Mouse (Mus musculus): ENCODE measurements around the gene Aff1. TPM values are rescaled to one million over a fixed set of nuclear protein-coding genes. Genes with fewer than 3 reads are reported as not detected.

The Aff1 gene
- polyA plus RNA-seq, 1 experiment from 2014 or later, result 12.1 TPM

DNA sequence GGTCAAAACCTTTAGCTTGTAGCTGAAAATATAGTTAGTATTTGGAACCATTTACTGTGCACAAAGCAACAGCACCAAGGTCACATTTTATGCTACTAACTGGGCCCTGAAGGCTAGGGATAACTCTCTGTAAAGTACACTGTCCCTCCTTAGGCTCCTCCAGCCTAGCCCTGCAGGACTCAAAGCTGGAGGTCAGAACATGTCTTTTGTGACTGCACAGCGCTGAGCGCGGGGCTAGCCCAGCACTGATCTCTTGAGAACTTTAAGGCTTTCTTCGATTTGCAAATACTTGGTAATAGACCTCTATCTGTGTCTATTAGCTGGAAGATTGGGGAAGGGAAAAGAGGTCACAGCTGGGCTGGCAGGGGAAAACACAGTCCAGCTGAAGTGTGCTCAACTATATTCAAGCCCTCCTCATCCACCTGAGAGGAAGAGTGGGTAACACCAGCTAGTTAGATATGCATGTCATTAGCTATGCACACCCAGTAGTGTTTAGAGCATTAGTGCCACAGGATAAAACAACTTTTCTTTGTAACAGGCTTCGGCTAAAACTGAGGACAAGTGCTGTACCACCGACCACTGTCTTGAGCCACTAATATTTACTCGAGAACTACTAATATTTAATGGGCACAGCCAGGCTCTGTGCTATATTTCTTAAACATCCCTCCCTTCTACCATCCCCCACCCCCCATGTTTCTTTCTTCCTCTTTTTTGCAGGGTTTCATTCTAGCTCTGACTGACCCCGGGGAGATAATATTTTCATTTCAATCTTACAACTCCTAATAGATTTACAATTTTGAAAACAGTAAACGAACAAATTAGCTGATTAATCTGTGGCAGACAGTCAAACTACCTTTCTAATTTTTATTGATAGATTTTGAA, 33.3 kb downstream of the Aff1 start:
- no peak overlapping the region for H3K9ac ChIP-seq (ENCODE audit: low read depth, low read length)
- H3K27me3 ChIP-seq (ENCODE audit: control insufficient read depth, insufficient read depth, low read length), result peaks cover 2% of the 10 kb centered on the region; the same call in 1 of the 2 replicates
- ATAC-seq (replicated peaks; ENCODE audit: insufficient number of reproducible peaks, low FRiP score, low TSS enrichment), result no peak
- no peak overlapping the region for H3K4me2 ChIP-seq
- H3K4me1 ChIP-seq (ENCODE audit: control insufficient read depth, insufficient read depth, low read length), result no peaks in the 10 kb centered on the region
- 60% methylated on average over 9 of the region's 9 CpGs for WGBS (ENCODE audit: insufficient replicate concordance)
- no peak overlapping the region for H3K27ac ChIP-seq (ENCODE audit: low read depth, low read length)
- H3K9me3 ChIP-seq (replicated peaks; ENCODE audit: control insufficient read depth, low read length), result no peaks in the 10 kb centered on the region
- H3K4me3 ChIP-seq (ENCODE audit: low read depth, low read length), result no peak overlapping the region
- no peaks in the 10 kb centered on the region for H3K36me3 ChIP-seq (ENCODE audit: control insufficient read depth, insufficient read depth, low read length)

DNA sequence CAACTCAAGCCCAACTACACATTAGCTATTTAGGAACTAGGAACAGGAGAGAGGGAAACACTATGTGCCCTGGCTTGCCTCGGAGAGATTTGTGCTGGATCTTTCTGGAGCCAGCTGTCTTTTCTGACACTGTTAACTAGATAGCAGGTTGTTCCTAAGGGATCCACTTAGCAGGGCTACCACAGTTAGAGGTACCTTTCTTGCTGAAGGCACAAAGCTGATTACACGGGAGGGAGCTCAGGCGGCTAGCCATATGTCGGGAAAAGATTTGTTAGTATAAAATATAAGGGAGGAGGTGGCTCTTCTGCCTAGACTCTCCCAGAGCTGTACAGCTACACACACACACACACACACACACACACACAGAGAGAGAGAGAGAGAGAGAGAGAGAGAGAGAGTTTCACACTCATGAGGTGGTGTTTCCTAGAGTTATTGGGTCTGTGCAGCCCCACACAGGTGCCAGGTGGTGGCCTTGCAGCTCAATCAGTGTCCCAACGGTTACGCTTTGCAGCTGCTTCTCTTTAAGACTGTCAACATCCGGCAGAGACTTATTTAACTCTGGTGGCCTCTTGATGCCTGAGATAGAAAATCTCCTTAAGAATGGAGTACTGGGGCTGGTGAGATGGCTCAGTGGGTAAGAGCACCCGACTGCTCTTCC, 34.2 kb downstream of the Aff1 start:
- ATAC-seq (replicated peaks; ENCODE audit: insufficient number of reproducible peaks, low FRiP score, low TSS enrichment), result no peak
- WGBS (ENCODE audit: insufficient replicate concordance), result 36% methylated on average over 8 of the region's 8 CpGs
- no peak overlapping the region for H3K4me2 ChIP-seq
- H3K4me3 ChIP-seq (ENCODE audit: low read depth, low read length), result no peak overlapping the region
- H3K9ac ChIP-seq (ENCODE audit: low read depth, low read length), result no peak overlapping the region
- no peaks in the 10 kb centered on the region for H3K36me3 ChIP-seq (ENCODE audit: control insufficient read depth, insufficient read depth, low read length)
- H3K27ac ChIP-seq (ENCODE audit: low read depth, low read length), result no peak overlapping the region
- no peaks in the 10 kb centered on the region for H3K4me1 ChIP-seq (ENCODE audit: control insufficient read depth, insufficient read depth, low read length)
- H3K9me3 ChIP-seq (replicated peaks; ENCODE audit: control insufficient read depth, low read length), result no peaks in the 10 kb centered on the region
- peaks cover 2% of the 10 kb centered on the region; the same call in 1 of the 2 replicates for H3K27me3 ChIP-seq (ENCODE audit: control insufficient read depth, insufficient read depth, low read length)

DNA sequence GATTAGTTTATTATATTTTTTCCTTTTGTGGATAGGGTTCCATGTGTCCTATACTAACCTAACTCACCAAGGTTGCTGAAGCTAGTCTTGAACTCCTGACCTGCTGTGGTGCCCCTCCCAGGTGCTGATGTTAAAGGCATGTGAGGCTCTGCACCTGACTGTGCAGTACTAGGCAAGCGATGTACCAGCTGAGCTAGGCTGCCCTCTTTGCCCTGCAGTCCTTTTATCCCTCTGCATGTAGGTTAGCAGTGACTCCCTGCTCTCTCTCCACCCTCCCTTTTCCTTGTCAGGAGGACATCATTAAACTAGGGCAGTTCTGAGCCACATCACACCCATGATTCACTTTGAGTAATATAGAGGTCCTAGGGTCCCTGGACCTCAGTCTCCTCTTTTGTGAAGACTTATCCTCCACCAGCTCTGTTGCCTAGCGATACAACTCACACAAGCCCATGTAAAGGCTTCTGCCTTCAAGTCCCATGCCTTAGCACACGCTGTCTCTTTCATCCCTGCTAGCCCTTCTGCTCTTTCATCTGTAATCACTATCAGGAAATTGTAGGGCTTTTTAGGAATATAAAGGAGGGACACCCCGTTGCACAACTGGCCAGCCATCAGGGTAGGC, 35.7 kb downstream of the Aff1 start:
- 86% methylated on average over 4 of the region's 4 CpGs for WGBS (ENCODE audit: insufficient replicate concordance)
- no peaks in the 10 kb centered on the region for H3K36me3 ChIP-seq (ENCODE audit: control insufficient read depth, insufficient read depth, low read length)
- H3K9ac ChIP-seq (ENCODE audit: low read depth, low read length), result no peak overlapping the region
- no peak overlapping the region for H3K4me3 ChIP-seq (ENCODE audit: low read depth, low read length)
- H3K4me1 ChIP-seq (ENCODE audit: control insufficient read depth, insufficient read depth, low read length), result no peaks in the 10 kb centered on the region
- no peak overlapping the region for H3K4me2 ChIP-seq
- peaks cover 2% of the 10 kb centered on the region; the same call in 1 of the 2 replicates for H3K27me3 ChIP-seq (ENCODE audit: control insufficient read depth, insufficient read depth, low read length)
- H3K27ac ChIP-seq (ENCODE audit: low read depth, low read length), result no peak overlapping the region
- no peaks in the 10 kb centered on the region for H3K9me3 ChIP-seq (replicated peaks; ENCODE audit: control insufficient read depth, low read length)
- ATAC-seq (replicated peaks; ENCODE audit: insufficient number of reproducible peaks, low FRiP score, low TSS enrichment), result no peak

DNA sequence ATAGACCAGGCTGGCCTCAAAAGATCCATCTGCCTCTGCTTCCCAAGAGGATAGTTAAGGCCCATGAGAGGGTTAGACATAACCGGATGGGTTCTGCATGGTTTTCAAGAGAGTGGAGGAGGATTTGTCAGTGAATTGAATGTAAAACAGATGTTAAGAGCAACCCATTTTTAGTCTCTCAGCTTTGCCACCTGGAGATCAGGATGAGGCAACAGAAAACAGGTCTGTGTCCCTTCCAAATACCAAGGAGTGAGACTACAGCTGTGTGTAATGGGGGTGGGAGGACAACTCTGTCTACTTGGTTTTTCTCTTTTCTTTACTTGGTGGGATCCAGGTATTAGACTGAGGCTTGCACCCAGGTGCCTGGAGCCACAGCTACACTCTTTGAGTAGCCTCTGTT, 37.1 kb downstream of the Aff1 start:
- Histone ChIP-seq H3K4me1 (ENCODE audit: control insufficient read depth, insufficient read depth, low read length) (no peaks in the 10 kb centered on the region), H3K9ac (ENCODE audit: low read depth, low read length) (no peak overlapping the region), H3K4me2 (no peak overlapping the region), H3K4me3 (ENCODE audit: low read depth, low read length) (no peak overlapping the region), H3K9me3 (replicated peaks; ENCODE audit: control insufficient read depth, low read length) (no peaks in the 10 kb centered on the region), H3K36me3 (ENCODE audit: control insufficient read depth, insufficient read depth, low read length) (no peaks in the 10 kb centered on the region), H3K27me3 (ENCODE audit: control insufficient read depth, insufficient read depth, low read length) (peaks cover 2% of the 10 kb centered on the region; the same call in 1 of the 2 replicates), H3K27ac (ENCODE audit: low read depth, low read length) (no peak overlapping the region)
- WGBS (ENCODE audit: insufficient replicate concordance), result 69% methylated on average over 1 of the region's 1 CpGs
- no peak for ATAC-seq (replicated peaks; ENCODE audit: insufficient number of reproducible peaks, low FRiP score, low TSS enrichment)

DNA sequence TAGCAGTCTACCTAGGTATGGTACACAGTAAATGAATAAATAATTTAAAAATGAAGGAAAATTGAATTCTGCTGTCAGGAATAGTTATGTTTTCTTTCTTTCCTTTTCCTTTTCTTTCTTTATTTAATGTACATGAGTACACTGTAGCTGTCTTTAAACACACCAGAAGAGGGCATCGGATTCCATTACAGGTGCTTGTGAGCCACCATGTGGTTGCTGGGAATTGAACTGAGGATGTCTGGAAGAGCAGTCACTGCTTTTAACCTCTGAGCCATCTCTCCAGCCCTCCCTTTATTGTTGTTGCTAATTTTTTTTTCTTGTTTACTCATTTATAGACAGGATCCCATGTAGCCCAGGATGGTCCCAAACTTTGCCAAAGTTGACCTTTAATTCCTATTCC, 38.0 kb downstream of the Aff1 start:
- no peaks in the 10 kb centered on the region for H3K36me3 ChIP-seq (ENCODE audit: control insufficient read depth, insufficient read depth, low read length)
- no peak overlapping the region for H3K27ac ChIP-seq (ENCODE audit: low read depth, low read length)
- WGBS (ENCODE audit: insufficient replicate concordance), result 92% methylated on average over 1 of the region's 1 CpGs
- no peaks in the 10 kb centered on the region for H3K9me3 ChIP-seq (replicated peaks; ENCODE audit: control insufficient read depth, low read length)
- H3K9ac ChIP-seq (ENCODE audit: low read depth, low read length), result no peak overlapping the region
- H3K4me3 ChIP-seq (ENCODE audit: low read depth, low read length), result no peak overlapping the region
- H3K4me2 ChIP-seq, result no peak overlapping the region
- no peak for ATAC-seq (replicated peaks; ENCODE audit: insufficient number of reproducible peaks, low FRiP score, low TSS enrichment)
- H3K27me3 ChIP-seq (ENCODE audit: control insufficient read depth, insufficient read depth, low read length), result peaks cover 2% of the 10 kb centered on the region; the same call in 1 of the 2 replicates
- H3K4me1 ChIP-seq (ENCODE audit: control insufficient read depth, insufficient read depth, low read length), result no peaks in the 10 kb centered on the region

DNA sequence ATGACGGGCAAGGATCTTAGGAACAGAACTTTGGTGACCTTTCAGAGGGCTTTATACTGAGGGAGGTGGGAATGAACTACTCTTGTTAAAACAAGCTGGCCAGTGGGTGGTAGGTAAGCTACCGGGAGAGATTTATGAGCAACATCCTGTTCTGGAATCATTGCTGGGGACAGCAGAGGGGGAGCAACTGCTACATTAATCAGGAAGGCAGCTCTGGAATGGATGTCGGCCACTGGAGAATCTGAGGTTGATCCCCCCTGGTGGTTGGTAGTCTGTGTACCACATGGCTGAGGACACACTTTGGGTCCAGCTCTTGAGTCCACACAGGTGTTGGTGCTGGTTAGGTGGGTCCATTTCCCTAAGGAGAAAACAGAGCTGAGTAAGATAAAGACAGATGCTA, 38.6 kb downstream of the Aff1 start:
- H3K27me3 ChIP-seq (ENCODE audit: control insufficient read depth, insufficient read depth, low read length), result no peaks in the 10 kb centered on the region
- ATAC-seq (replicated peaks; ENCODE audit: insufficient number of reproducible peaks, low FRiP score, low TSS enrichment), result no peak
- WGBS (ENCODE audit: insufficient replicate concordance), result 58% methylated on average over 3 of the region's 3 CpGs

DNA sequence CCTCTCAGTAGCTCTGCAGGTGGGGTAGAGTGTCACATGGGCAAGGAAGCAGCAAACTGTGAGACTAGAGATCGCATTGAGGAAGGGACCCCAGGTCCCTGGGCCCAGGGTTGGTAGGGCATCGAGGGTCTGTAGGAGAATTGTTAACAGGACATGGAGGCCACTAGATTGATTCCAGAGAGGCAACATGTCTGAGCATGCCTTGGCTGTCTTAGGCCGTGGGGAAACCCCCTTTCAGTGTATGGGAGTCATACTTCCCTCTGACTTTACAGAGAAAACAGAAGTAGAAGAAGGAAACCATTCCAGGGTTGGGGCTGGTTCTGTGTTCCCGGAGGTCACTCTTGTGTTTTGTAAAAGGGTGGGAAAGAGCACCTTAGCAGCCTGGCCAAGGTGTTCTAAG, 40.4 kb downstream of the Aff1 start:
- no peak for ATAC-seq (replicated peaks; ENCODE audit: insufficient number of reproducible peaks, low FRiP score, low TSS enrichment)
- WGBS (ENCODE audit: insufficient replicate concordance), result 80% methylated on average over 4 of the region's 4 CpGs

More for the DNA sequence above, 38.6 kb downstream of the Aff1 start:
- Histone ChIP-seq H3K9ac (ENCODE audit: low read depth, low read length) (no peak overlapping the region), H3K4me2 (no peak overlapping the region), H3K9me3 (replicated peaks; ENCODE audit: control insufficient read depth, low read length) (no peaks in the 10 kb centered on the region), H3K4me3 (ENCODE audit: low read depth, low read length) (no peak overlapping the region), H3K4me1 (ENCODE audit: control insufficient read depth, insufficient read depth, low read length) (no peaks in the 10 kb centered on the region), H3K27ac (ENCODE audit: low read depth, low read length) (no peak overlapping the region), H3K36me3 (ENCODE audit: control insufficient read depth, insufficient read depth, low read length) (no peaks in the 10 kb centered on the region)

DNA sequence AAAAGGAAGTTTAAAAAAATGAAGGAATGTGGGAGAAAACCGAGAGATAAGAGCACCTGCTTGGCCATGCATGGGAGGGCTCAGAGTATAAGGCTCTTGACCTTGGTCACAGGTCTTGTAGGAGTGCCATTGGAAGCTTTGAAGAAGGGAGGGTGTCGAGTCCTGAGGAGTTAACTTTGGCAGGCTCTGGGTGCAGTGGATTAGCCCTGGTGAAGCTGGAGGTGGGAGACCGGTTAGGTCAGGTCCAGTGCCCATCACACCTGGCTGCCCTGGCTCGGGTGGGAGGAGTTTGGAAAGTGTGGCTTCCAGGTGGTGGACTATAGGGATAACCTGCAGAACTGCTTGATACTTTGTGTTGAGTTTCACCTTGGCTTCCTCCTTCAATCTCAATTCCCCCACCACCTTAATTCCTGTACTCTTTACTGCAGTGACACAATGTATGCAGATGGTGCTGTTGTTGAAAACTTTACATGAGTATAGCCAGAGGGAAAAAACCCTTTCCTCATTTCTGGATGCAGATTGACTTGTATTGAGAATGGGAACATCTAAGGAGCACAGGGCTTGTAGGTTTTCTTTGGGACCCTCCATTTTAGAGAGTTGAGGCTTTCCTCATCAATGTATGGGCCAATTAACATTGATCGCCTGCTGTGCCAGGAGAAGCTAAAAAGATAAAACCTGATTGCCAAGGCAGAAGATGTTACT, 43.4 kb downstream of the Aff1 start:
- Histone ChIP-seq H3K27me3 (ENCODE audit: control insufficient read depth, insufficient read depth, low read length) (peaks cover 2% of the 10 kb centered on the region; the same call in 1 of the 2 replicates), H3K27ac (ENCODE audit: low read depth, low read length) (no peak overlapping the region), H3K4me1 (ENCODE audit: control insufficient read depth, insufficient read depth, low read length) (no peaks in the 10 kb centered on the region), H3K9me3 (replicated peaks; ENCODE audit: control insufficient read depth, low read length) (no peaks in the 10 kb centered on the region), H3K9ac (ENCODE audit: low read depth, low read length) (no peak overlapping the region), H3K4me2 (no peak overlapping the region), H3K36me3 (ENCODE audit: control insufficient read depth, insufficient read depth, low read length) (no peaks in the 10 kb centered on the region), H3K4me3 (ENCODE audit: low read depth, low read length) (no peak overlapping the region)
- WGBS (ENCODE audit: insufficient replicate concordance), result 46% methylated on average over 5 of the region's 5 CpGs
- ATAC-seq (replicated peaks; ENCODE audit: insufficient number of reproducible peaks, low FRiP score, low TSS enrichment), result no peak

More for the DNA sequence above, 40.4 kb downstream of the Aff1 start:
- Histone ChIP-seq H3K27ac (ENCODE audit: low read depth, low read length) (no peak overlapping the region), H3K36me3 (ENCODE audit: control insufficient read depth, insufficient read depth, low read length) (no peaks in the 10 kb centered on the region), H3K9me3 (replicated peaks; ENCODE audit: control insufficient read depth, low read length) (no peaks in the 10 kb centered on the region), H3K4me1 (ENCODE audit: control insufficient read depth, insufficient read depth, low read length) (no peaks in the 10 kb centered on the region), H3K4me2 (no peak overlapping the region), H3K9ac (ENCODE audit: low read depth, low read length) (no peak overlapping the region), H3K27me3 (ENCODE audit: control insufficient read depth, insufficient read depth, low read length) (peaks cover 2% of the 10 kb centered on the region; the same call in 1 of the 2 replicates), H3K4me3 (ENCODE audit: low read depth, low read length) (no peak overlapping the region)
